Comparison of ENCODE assay signal across 9 mouse cellular contexts in the genomic region with DNA sequence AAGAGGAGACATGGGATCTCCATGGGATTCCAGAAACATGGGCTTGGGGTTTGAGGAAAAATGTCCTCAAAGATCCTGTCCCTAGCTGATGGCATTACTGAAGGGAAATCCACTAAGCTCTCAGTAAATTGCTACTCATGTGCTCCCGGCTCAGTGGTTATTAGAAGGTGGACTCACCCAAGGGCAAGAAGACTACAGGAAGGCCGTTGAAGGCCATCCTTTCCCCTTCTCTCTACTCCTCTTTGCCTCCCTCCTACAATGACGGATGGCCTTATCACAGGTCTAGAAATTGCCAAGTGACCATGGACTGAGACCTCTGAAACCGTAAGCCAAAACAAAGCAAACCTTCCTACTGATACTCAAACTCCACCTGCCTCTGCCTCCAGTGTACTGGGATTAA. TPM values are rescaled to one million over a fixed set of nuclear protein-coding genes. Genes with fewer than 3 reads are reported as not detected.
DNase-seq lines count a peak whose midpoint lies in the region; ATAC-seq and TF ChIP-seq lines count a peak whose summit lies in the region.
"Had no signal": no experiment of that assay in that cellular context is flagged by ENCODE, and none has a peak within 500 bp of the region (broad histone marks: within the 10 kb centered on the region; RNA-seq: fewer than 3 reads in every experiment).

No protein-coding gene starts in this region.

- no peaks in the 10 kb centered on the region for H3K27me3 ChIP-seq in heart, embryonic 12.5 days (replicated peaks)
- H3K27me3 ChIP-seq in lung, embryonic 14.5 days (ENCODE audit: insufficient read depth, low read length): no peaks in the 10 kb centered on the region
- H3K27me3 ChIP-seq in intestine, embryonic 15.5 days (replicated peaks): no peaks in the 10 kb centered on the region
- H3K27me3 ChIP-seq in small intestine, adult 2 months (ENCODE audit: control insufficient read depth, insufficient read depth, low read length): no peaks in the 10 kb centered on the region
- H3K27me3 ChIP-seq: CH12.LX had no signal

- TF ChIP-seq POLR2A in small intestine, adult 2 months (IDR thresholded peaks at IDR 0.05; ENCODE audit: low read depth, low read length): no peak

- H3K9me3 ChIP-seq in heart, embryonic 12.5 days (replicated peaks): peaks cover 7% of the 10 kb centered on the region; the same call in 1 of the 2 replicates
- no peaks in the 10 kb centered on the region for H3K9me3 ChIP-seq in lung, embryonic 14.5 days (ENCODE audit: low read depth, low read length)
- no peaks in the 10 kb centered on the region for H3K9me3 ChIP-seq in intestine, embryonic 15.5 days

- no peak overlapping the region for H3K4me3 ChIP-seq in heart, embryonic 12.5 days
- no peak overlapping the region for H3K4me3 ChIP-seq in lung, embryonic 14.5 days (ENCODE audit: low read depth, low read length)
- H3K4me3 ChIP-seq in intestine, embryonic 15.5 days (replicated peaks): no peak overlapping the region
- H3K4me3 ChIP-seq in small intestine, adult 2 months (ENCODE audit: low read depth, low read length): no peak overlapping the region

- no peak overlapping the region for H3K4me2 ChIP-seq in heart, embryonic 12.5 days
- no peak overlapping the region for H3K4me2 ChIP-seq in lung, embryonic 14.5 days
- H3K4me2 ChIP-seq in intestine, embryonic 15.5 days (replicated peaks): no peak overlapping the region

- no peak for ATAC-seq in heart, embryonic 12.5 days (ENCODE audit: insufficient number of reproducible peaks, low FRiP score)
- no peak for ATAC-seq in lung, embryonic 14.5 days (ENCODE audit: insufficient read depth)
- ATAC-seq in intestine, embryonic 15.5 days: no peak
- no peak for ATAC-seq in megakaryocyte-erythroid progenitor cell, adult 5-6 weeks (replicated peaks; ENCODE audit: low FRiP score, low TSS enrichment, poor library complexity, severe bottlenecking)

- 88% methylated on average over 4 of the region's 4 CpGs for WGBS in heart, embryonic 12.5 days
- 85% methylated on average over 4 of the region's 4 CpGs for WGBS in lung, embryonic 14.5 days
- WGBS in intestine, embryonic 15.5 days: 93% methylated on average over 4 of the region's 4 CpGs
- 77% methylated on average over 4 of the region's 4 CpGs for WGBS in small intestine, adult 2 months

- peaks cover 29% of the 10 kb centered on the region for H3K4me1 ChIP-seq in heart, embryonic 12.5 days (replicated peaks)
- peaks cover 8% of the 10 kb centered on the region for H3K4me1 ChIP-seq in lung, embryonic 14.5 days (ENCODE audit: insufficient read depth)
- H3K4me1 ChIP-seq in intestine, embryonic 15.5 days (replicated peaks): peaks cover 12% of the 10 kb centered on the region
- H3K4me1 ChIP-seq in small intestine, adult 2 months (ENCODE audit: control insufficient read depth, insufficient read depth, insufficient read length, low read length): peaks cover 16% of the 10 kb centered on the region

- no peak overlapping the region for H3K9ac ChIP-seq in heart, embryonic 12.5 days
- H3K9ac ChIP-seq in lung, embryonic 14.5 days: no peak overlapping the region
- no peak overlapping the region for H3K9ac ChIP-seq in intestine, embryonic 15.5 days

- TF ChIP-seq CTCF in lung, embryonic 14.5 days (IDR thresholded peaks at IDR 0.05; ENCODE audit: low read depth): no peak
- no peak for TF ChIP-seq CTCF in small intestine, adult 2 months (IDR thresholded peaks at IDR 0.05; ENCODE audit: extremely low read depth, insufficient read length, insufficient replicate concordance, low read depth, low read length)

- no peak for DNase-seq in heart, adult 18-20 months
- no peak for DNase-seq in lung, embryonic 14.5 days
- DNase-seq in lung, postnatal 10 days: no peak
- no peak for DNase-seq in embryo, embryonic 10.5 days (ENCODE audit: low spot score)

- peaks cover 80% of the 10 kb centered on the region for H3K36me3 ChIP-seq in heart, embryonic 12.5 days
- H3K36me3 ChIP-seq in lung, embryonic 14.5 days (ENCODE audit: insufficient read depth): peaks cover 89% of the 10 kb centered on the region
- H3K36me3 ChIP-seq in intestine, embryonic 15.5 days: peaks cover 37% of the 10 kb centered on the region
- peaks cover 50% of the 10 kb centered on the region for H3K36me3 ChIP-seq in small intestine, adult 2 months (ENCODE audit: control insufficient read depth, insufficient read depth, low read length)

- peak overlapping the region; percentile 85 for H3K27ac ChIP-seq in heart, embryonic 12.5 days (ENCODE audit: poor library complexity, severe bottlenecking)
- H3K27ac ChIP-seq in lung, embryonic 14.5 days (ENCODE audit: low read depth): peak overlapping the region; percentile 82
- H3K27ac ChIP-seq in intestine, embryonic 15.5 days: peak overlapping the region; percentile 29
- peak overlapping the region; percentile 6; the same call in 1 of the 2 replicates for H3K27ac ChIP-seq in small intestine, adult 2 months (ENCODE audit: insufficient read depth, low read depth, low read length)

RNA-seq across cellular contexts. Expression of a gene that starts 6.3 kb away (rescaled TPM):
- polyA plus RNA-seq in heart, embryonic 12.5 days (2016; fragmentation: Nextera tagmentation; extraction: Ambion mirVana): 69.1 and 76.8 TPM in 2 replicates
- 10 to 100 TPM; 89.0 to 94.5 TPM for total RNA-seq in heart, adult 18-20 months (2021)
- 61.1 and 62.4 TPM in 2 replicates for polyA plus RNA-seq in lung, embryonic 14.5 days (2014; fragmentation: Nextera tagmentation; extraction: Ambion mirVana)
- polyA plus RNA-seq in intestine, embryonic 15.5 days (2015; fragmentation: Nextera tagmentation; extraction: Ambion mirVana): 46.0 and 46.1 TPM in 2 replicates
- polyA plus RNA-seq in small intestine, adult 2 months (2012; rRNA removed): 3.9 and 4.4 TPM in 2 replicates
- 25.5 and 35.1 TPM in 2 replicates for total RNA-seq in megakaryocyte-erythroid progenitor cell, adult 5-6 weeks (2014; fragmentation: Nextera tagmentation)
- 53.1 and 61.4 TPM in 2 replicates for total RNA-seq in megakaryocyte-erythroid progenitor cell, adult 5-6 weeks (2017)

RNA-seq across cellular contexts. Expression of a gene that starts 41.0 kb away (rescaled TPM):
- polyA plus RNA-seq in heart, embryonic 12.5 days (2016; fragmentation: Nextera tagmentation; extraction: Ambion mirVana): 1.7 TPM in 2 replicates
- total RNA-seq in heart, adult 18-20 months (2021): 10 to 100 TPM; 11.3 to 12.8 TPM
- 3.6 and 4.0 TPM in 2 replicates for polyA plus RNA-seq in lung, embryonic 14.5 days (2014; fragmentation: Nextera tagmentation; extraction: Ambion mirVana)
- 6.3 and 6.9 TPM in 2 replicates for polyA plus RNA-seq in intestine, embryonic 15.5 days (2015; fragmentation: Nextera tagmentation; extraction: Ambion mirVana)
- polyA plus RNA-seq in small intestine, adult 2 months (2012; rRNA removed): 13.0 and 25.6 TPM in 2 replicates
- total RNA-seq in megakaryocyte-erythroid progenitor cell, adult 5-6 weeks (2014; fragmentation: Nextera tagmentation): 0.32 and 1.2 TPM in 2 replicates
- total RNA-seq in megakaryocyte-erythroid progenitor cell, adult 5-6 weeks (2017): 1.1 and 1.7 TPM in 2 replicates

Comparison
In these comparisons a context has a peak if more than half of its experiments do, and no peak if none do; other contexts are left out.
1. H3K27ac ChIP-seq: peak in every context shown above with its lines; median percentile 85 in heart, embryonic 12.5 days; 82 in lung, embryonic 14.5 days; 29 in intestine, embryonic 15.5 days; 6 in small intestine, adult 2 months.